16 mouse cellular contexts compared by ENCODE assay signal in genomic region chr3:105758098-105758497, GRCm38 (mm10). TPM values are rescaled to one million over a fixed set of nuclear protein-coding genes. Genes with fewer than 3 reads are reported as not detected.
DNase-seq lines count a peak whose midpoint lies in the region; ATAC-seq lines count a peak whose summit lies in the region.
"Had no signal": no experiment of that assay in that cellular context is flagged by ENCODE, and none has a peak within 500 bp of the region (broad histone marks: within the 10 kb centered on the region; RNA-seq: fewer than 3 reads in every experiment).

No protein-coding gene starts in this region.

- no peak overlapping the region for H3K4me3 ChIP-seq in liver, embryonic 11.5 days (ENCODE audit: low read depth, low read length)
- H3K4me3 ChIP-seq in embryonic facial prominence, embryonic 15.5 days (replicated peaks), result no peak overlapping the region
- H3K4me3 ChIP-seq: forebrain, embryonic 10.5 days; heart, embryonic 15.5 days; stomach, embryonic 15.5 days had no signal

- H3K27me3 ChIP-seq in liver, embryonic 11.5 days (replicated peaks; ENCODE audit: control insufficient read depth, insufficient read depth, low read length), result no peaks in the 10 kb centered on the region
- no peaks in the 10 kb centered on the region for H3K27me3 ChIP-seq in embryonic facial prominence, embryonic 15.5 days
- H3K27me3 ChIP-seq: heart, embryonic 15.5 days; megakaryocyte, embryonic 14.5 days; stomach, embryonic 15.5 days had no signal

- H3K4me2 ChIP-seq in liver, embryonic 11.5 days, result no peak overlapping the region
- no peak overlapping the region for H3K4me2 ChIP-seq in embryonic facial prominence, embryonic 15.5 days (replicated peaks)
- H3K4me2 ChIP-seq: heart, embryonic 15.5 days; stomach, embryonic 15.5 days had no signal

- no peak for ATAC-seq in liver, embryonic 11.5 days (replicated peaks; ENCODE audit: low FRiP score)
- ATAC-seq in embryonic facial prominence, embryonic 15.5 days (ENCODE audit: insufficient number of reproducible peaks, low FRiP score, low TSS enrichment, low read depth), result no peak

- no peaks in the 10 kb centered on the region for H3K36me3 ChIP-seq in liver, embryonic 11.5 days (ENCODE audit: control insufficient read depth, insufficient read depth, low read length)
- no peaks in the 10 kb centered on the region; the same call in 1 of the 2 replicates for H3K36me3 ChIP-seq in embryonic facial prominence, embryonic 15.5 days
- H3K36me3 ChIP-seq: forebrain, embryonic 10.5 days; heart, embryonic 15.5 days; stomach, embryonic 15.5 days had no signal

- H3K4me1 ChIP-seq in liver, embryonic 11.5 days (replicated peaks; ENCODE audit: control insufficient read depth, insufficient read depth, low read length), result peaks cover 23% of the 10 kb centered on the region
- peaks cover 5% of the 10 kb centered on the region; the same call in 1 of the 2 replicates for H3K4me1 ChIP-seq in embryonic facial prominence, embryonic 15.5 days

- peak; percentile 23 for DNase-seq in liver
- DNase-seq in liver, embryonic 11.5 days (ENCODE audit: low spot score), result no peak
- peak; percentile 57 for DNase-seq in gonadal fat pad, adult 2 months (ENCODE audit: low read depth)
- peak; percentile 19 for DNase-seq in lung, postnatal 14 days
- DNase-seq in retina, embryonic 14.5 days (ENCODE audit: low spot score), result no peak
- DNase-seq in urinary bladder, postnatal 36 days (ENCODE audit: low spot score in 2 of 2), result no peak
- DNase-seq: cerebellum, postnatal 14 days; gastrocnemius, postnatal 36 days; layer of hippocampus, postnatal 36 days; thymus, adult 2 months had no signal

- H3K9me3 ChIP-seq in liver, embryonic 11.5 days (ENCODE audit: control insufficient read depth, low read length), result no peaks in the 10 kb centered on the region
- H3K9me3 ChIP-seq in embryonic facial prominence, embryonic 15.5 days (replicated peaks), result no peaks in the 10 kb centered on the region
- H3K9me3 ChIP-seq: forebrain, embryonic 10.5 days; heart, embryonic 15.5 days; megakaryocyte, embryonic 14.5 days; stomach, embryonic 15.5 days had no signal

- no peak overlapping the region for H3K9ac ChIP-seq in liver, embryonic 11.5 days (ENCODE audit: low read depth, low read length)
- no peak overlapping the region for H3K9ac ChIP-seq in embryonic facial prominence, embryonic 15.5 days
- H3K9ac ChIP-seq: heart, embryonic 15.5 days; liver, embryonic 14.5 days; stomach, embryonic 15.5 days had no signal

- H3K27ac ChIP-seq in liver, embryonic 11.5 days (ENCODE audit: low read depth, low read length), result no peak overlapping the region
- H3K27ac ChIP-seq in embryonic facial prominence, embryonic 15.5 days (replicated peaks), result 0 out of 2 replicates have a peak overlapping the region, but pooled peaks have one; percentile 3
- H3K27ac ChIP-seq: forebrain, embryonic 10.5 days; heart, embryonic 15.5 days had no signal

RNA-seq across cellular contexts. Expression of gene Rap1a, which starts 43.0 kb away (rescaled TPM):
- polyA plus RNA-seq in liver, embryonic 11.5 days (2014; fragmentation: Nextera tagmentation; extraction: Ambion mirVana), result 114 and 121 TPM in 2 replicates
- 95.4 and 99.2 TPM in 2 replicates for polyA plus RNA-seq in embryonic facial prominence, embryonic 15.5 days (2015; fragmentation: Nextera tagmentation; extraction: Ambion mirVana)
- 13.0 and 16.8 TPM in 2 replicates for polyA plus RNA-seq in gonadal fat pad, adult 2 months (2012; rRNA removed)

RNA-seq across cellular contexts. Expression of gene Inka2, which starts 53.7 kb away (rescaled TPM):
- polyA plus RNA-seq in liver, embryonic 11.5 days (2014; fragmentation: Nextera tagmentation; extraction: Ambion mirVana), result 0.23 and 0.36 TPM in 2 replicates
- polyA plus RNA-seq in embryonic facial prominence, embryonic 15.5 days (2015; fragmentation: Nextera tagmentation; extraction: Ambion mirVana), result 5.2 and 6.7 TPM in 2 replicates
- 3.8 and 5.3 TPM in 2 replicates for polyA plus RNA-seq in gonadal fat pad, adult 2 months (2012; rRNA removed)

Comparison
In these comparisons a context has a peak if more than half of its experiments do, and no peak if none do; other contexts are left out.
1. DNase-seq: peak in liver (single experiment), gonadal fat pad, adult 2 months (single experiment) and lung, postnatal 14 days (single experiment); none in liver, embryonic 11.5 days (single experiment), retina, embryonic 14.5 days (single experiment) and urinary bladder, postnatal 36 days (0 of 2).